Mouse (Mus musculus) forebrain, embryonic 13.5 days (tissue): ENCODE measurements around the gene Vmn1r87. TPM values are rescaled to one million over a fixed set of nuclear protein-coding genes. Genes with fewer than 3 reads are reported as not detected.
"Not testable (repeated sequence)": the region's sequence is repeated elsewhere in the genome, so short reads cannot be mapped to it uniquely, and the experiment has no call there.

Source experiments
- ATAC-seq: fragments of 200-750 bp; cut with Nextera tagmentation; 2 replicates; pipeline ENCODE4 v1.8.0; 2017
- H3K27ac ChIP-seq: fragments of 300-500 bp; sonication (generic); 2 replicates; pipeline ENCODE4 v1.5.1; 2015; ENCODE audit warnings: inconsistent platforms, mild to moderate bottlenecking, moderate library complexity
- H3K27me3 ChIP-seq: fragments of 300-500 bp; sonication (generic); 2 replicates; pipeline ENCODE4 v1.6.1; 2015; ENCODE audit warnings: mild to moderate bottlenecking, inconsistent platforms
- H3K36me3 ChIP-seq: fragments of 300-500 bp; sonication (generic); 2 replicates; pipeline ENCODE4 v1.6.1; 2015; ENCODE audit warnings: mild to moderate bottlenecking, inconsistent platforms; ENCODE audit not compliant: poor library complexity, severe bottlenecking
- H3K4me1 ChIP-seq: fragments of 300-500 bp; sonication (generic); 2 replicates; pipeline ENCODE4 v1.6.1; 2015; ENCODE audit warnings: inconsistent platforms
- H3K4me2 ChIP-seq: fragments of 300-500 bp; sonication (generic); 2 replicates; pipeline ENCODE4 v1.6.1; 2015; ENCODE audit warnings: inconsistent platforms, mild to moderate bottlenecking, moderate library complexity
- H3K4me3 ChIP-seq: fragments of 300-500 bp; sonication (generic); 2 replicates; pipeline ENCODE4 v1.5.1; 2015; ENCODE audit warnings: mild to moderate bottlenecking, inconsistent platforms
- H3K9ac ChIP-seq: fragments of 300-500 bp; sonication (generic); 2 replicates; pipeline ENCODE4 v1.6.1; 2015; ENCODE audit warnings: mild to moderate bottlenecking, inconsistent platforms
- H3K9me3 ChIP-seq: fragments of 300-500 bp; sonication (generic); replicated peaks from 2 replicates; pipeline ENCODE4 v1.6.1; 2016; ENCODE audit warnings: inconsistent platforms
- WGBS: fragments of 180-500 bp; shearing (Covaris S2); methylation state at CpG from one replicate; pipeline ENCODE4 v1.1.7; 2015; 5-methylcytosine and 5-hydroxymethylcytosine counted together
- polyA plus RNA-seq: library from polyadenylated mRNA; unstranded; fragments of >200 nt; fragmentation: Nextera tagmentation; extraction: Ambion mirVana; gene quantifications from 2 replicates; pipeline ENCODE4 v1.2.1, GENCODE M21; 2015

Gene Vmn1r87
- not detected in 2 replicates for polyA plus RNA-seq

DNA sequence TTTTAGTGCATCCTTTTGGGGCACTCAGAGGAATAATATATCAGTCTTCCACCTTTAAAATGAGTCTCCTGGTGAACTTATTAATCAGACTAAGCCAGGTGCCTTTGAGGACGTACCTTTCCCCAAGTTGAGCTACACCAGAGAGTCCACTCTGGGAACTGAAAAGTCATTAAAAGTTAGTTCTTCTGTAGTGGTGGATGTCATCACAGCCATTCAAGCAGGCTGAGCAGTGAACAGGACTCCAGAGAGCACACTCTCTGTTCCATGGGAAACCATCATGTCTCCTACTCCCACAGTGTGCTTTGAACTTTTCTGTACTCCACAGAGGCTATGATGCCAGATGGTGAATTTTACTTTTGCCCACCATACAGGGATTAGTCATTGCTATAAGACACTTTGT lies at the start of gene Vmn1r87:
Vmn1r87 (minus strand) TSS at position 101 of the 400 bp plus-strand sequence.
- ATAC-seq = no peak
- no peak within 1 kb of the TSS for H3K4me3 ChIP-seq
- H3K4me1 ChIP-seq = no peaks in the 10 kb centered on the region
- H3K36me3 ChIP-seq = no peaks in the 10 kb centered on the region
- H3K27ac ChIP-seq = no peak within 1 kb of the TSS
- H3K9me3 ChIP-seq = no peaks in the 10 kb centered on the region
- 94% methylated on average over 1 of the region's 1 CpGs for WGBS
- H3K27me3 ChIP-seq = no peaks in the 10 kb centered on the region
- H3K9ac ChIP-seq = no peak within 1 kb of the TSS
- H3K4me2 ChIP-seq = no peak within 1 kb of the TSS

DNA sequence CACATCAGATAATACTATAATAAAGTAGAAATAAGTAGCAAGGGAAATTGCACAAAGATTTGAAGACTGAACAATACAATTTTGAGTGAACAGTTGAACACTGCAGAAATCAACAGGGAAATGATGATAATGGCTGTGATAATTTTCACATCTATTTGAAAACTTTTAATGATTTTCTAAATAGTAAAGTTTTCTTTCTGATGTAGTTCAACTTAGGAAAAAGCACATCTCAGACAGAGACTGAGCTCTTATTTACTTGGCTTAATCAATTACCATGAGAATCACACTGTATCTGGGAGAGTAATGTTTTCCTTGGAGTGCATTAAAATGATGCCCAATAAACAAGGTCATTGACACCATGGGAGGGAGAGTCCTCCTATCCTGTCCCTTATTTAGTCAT lies 19.3 kb upstream of the Vmn1r87 start, which contains the start of gene Vmn1r88:
Vmn1r88 (plus strand) TSS at position 301 of the 400 bp plus-strand sequence.
- Histone ChIP-seq H3K27ac (no peak within 1 kb of the TSS), H3K9ac (no peak within 1 kb of the TSS), H3K27me3 (no peaks in the 10 kb centered on the region), H3K4me3 (no peak within 1 kb of the TSS), H3K9me3 (no peaks in the 10 kb centered on the region; the same call in 1 of the 2 replicates), H3K36me3 (no peaks in the 10 kb centered on the region), H3K4me2 (no peak within 1 kb of the TSS), H3K4me1 (no peaks in the 10 kb centered on the region)
- ATAC-seq = no peak

DNA sequence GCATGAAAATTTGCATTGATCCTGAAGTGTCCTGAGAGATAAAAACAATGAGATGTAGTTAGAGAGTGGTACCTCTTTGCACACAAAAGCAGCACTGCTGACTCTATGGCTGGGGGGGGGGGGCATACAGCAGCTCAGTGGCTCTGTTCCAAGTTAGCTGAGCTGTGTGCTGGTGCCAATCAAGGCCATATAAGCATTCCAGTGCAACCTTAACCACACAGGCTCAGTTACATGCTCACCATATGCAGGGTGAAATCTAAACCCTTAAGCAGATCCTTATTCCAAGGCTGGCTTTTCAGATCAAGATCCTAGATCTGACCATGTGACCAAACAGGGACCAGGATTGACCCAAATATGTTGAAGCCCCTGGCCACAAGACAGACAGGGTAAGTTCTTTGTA lies 2.6 kb downstream of the Vmn1r87 start:
- ATAC-seq = no peak
- Histone ChIP-seq H3K27me3 (no peaks in the 10 kb centered on the region), H3K36me3 (no peaks in the 10 kb centered on the region), H3K4me3 (no peak overlapping the region), H3K27ac (no peak overlapping the region), H3K9me3 (no peaks in the 10 kb centered on the region), H3K4me1 (no peaks in the 10 kb centered on the region), H3K9ac (no peak overlapping the region), H3K4me2 (no peak overlapping the region)

GRCm38 (mm10) chr7:13131856-13132255 lies 8.1 kb downstream of the Vmn1r87 start:
- H3K4me1 ChIP-seq = no peaks in the 10 kb centered on the region
- WGBS = 90% methylated on average over 2 of the region's 2 CpGs
- H3K27ac ChIP-seq = no peak overlapping the region
- H3K9ac ChIP-seq = no peak overlapping the region
- H3K4me3 ChIP-seq = no peak overlapping the region
- H3K9me3 ChIP-seq = no peaks in the 10 kb centered on the region
- H3K27me3 ChIP-seq = no peaks in the 10 kb centered on the region
- H3K4me2 ChIP-seq = no peak overlapping the region
- no peaks in the 10 kb centered on the region for H3K36me3 ChIP-seq
- no peak for ATAC-seq

DNA sequence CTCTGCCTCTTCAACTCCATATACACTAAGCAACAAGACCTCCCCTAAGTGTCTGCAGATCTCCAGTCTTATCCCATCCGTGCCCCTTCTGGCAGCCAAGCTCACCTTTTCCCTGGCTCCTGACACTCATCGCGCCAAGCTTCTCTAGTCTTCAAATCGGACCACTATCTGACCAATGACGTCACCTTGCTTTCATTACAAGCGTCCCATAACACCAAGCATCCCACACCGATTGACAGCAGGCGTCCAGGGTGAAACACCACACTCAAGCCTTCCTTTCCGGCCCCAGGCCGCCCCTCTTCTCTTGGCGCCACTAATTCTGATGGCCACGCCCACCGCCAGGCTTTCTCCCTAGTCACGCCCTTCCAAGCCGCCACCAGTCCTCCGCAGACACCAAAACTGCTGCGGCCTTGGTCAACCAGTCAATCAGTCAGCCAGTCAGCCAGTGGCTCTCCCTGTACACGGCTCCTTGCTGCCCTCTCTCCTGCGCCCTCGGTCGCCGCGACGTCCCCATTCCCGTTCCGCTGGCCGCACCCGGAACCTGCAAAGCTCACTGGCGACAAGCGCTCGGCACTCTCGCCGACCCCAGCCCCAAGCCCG lies 16.3 kb downstream of the Vmn1r87 start:
- H3K9ac ChIP-seq, H3K9me3 ChIP-seq, H3K27ac ChIP-seq, H3K36me3 ChIP-seq, H3K27me3 ChIP-seq, H3K4me1 ChIP-seq: not testable (repeated sequence)
- H3K4me2 ChIP-seq = peak overlapping the region; percentile 51
- ATAC-seq = peak; percentile 87
- WGBS = under 1% methylated on average over 22 of the region's 34 CpGs
- peak overlapping the region; percentile 26 for H3K4me3 ChIP-seq

DNA sequence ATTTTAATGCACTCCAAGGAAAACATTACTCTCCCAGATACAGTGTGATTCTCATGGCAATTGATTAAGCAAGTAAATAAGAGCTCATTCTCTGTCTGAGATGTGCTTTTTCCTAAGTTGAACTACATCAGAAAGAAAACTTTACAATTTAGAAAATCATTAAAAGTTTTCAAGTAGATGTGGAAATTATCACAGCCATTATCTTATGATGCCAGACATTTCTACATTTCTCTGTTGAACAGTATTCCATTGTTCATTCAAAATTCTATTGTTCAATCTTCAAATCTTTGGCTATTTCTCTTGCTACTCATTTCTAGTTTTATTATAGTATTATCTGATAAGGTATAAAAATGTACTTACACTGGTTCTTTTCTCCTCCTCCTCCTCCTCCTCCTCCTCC lies 20.1 kb downstream of the Vmn1r87 start, which contains the start of gene Vmn1r86:
Vmn1r86 (minus strand) TSS at position 101 of the 400 bp plus-strand sequence.
- Histone ChIP-seq H3K9ac (no peak within 1 kb of the TSS), H3K4me3 (no peak within 1 kb of the TSS), H3K9me3 (no peaks in the 10 kb centered on the region), H3K4me2 (no peak within 1 kb of the TSS), H3K36me3 (no peaks in the 10 kb centered on the region), H3K27me3 (no peaks in the 10 kb centered on the region), H3K4me1 (no peaks in the 10 kb centered on the region), H3K27ac (no peak within 1 kb of the TSS)
- ATAC-seq = no peak

DNA sequence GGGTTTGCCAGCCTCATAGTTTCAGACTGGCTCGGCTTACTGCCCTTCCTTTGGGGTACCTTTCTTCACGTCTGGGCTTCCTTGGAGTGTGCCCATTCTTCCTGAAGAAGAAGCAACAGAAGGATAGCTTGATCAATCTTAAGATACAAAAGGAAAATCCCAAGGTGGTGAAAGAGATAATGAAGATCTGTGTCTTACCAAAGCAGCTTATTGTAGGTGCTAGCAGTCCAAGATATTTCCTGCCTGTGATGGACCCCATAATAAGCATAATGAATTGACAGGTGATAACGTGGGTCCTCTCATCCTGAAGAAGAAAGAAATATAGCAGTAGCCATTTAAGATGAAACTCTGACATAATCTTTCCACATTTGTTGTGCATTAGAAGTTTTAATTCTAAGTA lies 44.9 kb downstream of the Vmn1r87 start, which contains the start of gene Vmn1r85:
Vmn1r85 (minus strand) TSS at position 101 of the 400 bp plus-strand sequence.
- no peaks in the 10 kb centered on the region for H3K36me3 ChIP-seq
- no peaks in the 10 kb centered on the region for H3K9me3 ChIP-seq
- no peaks in the 10 kb centered on the region for H3K27me3 ChIP-seq
- no peak for ATAC-seq
- H3K4me1 ChIP-seq = no peaks in the 10 kb centered on the region
- no peak within 1 kb of the TSS for H3K27ac ChIP-seq
- no peak within 1 kb of the TSS for H3K4me3 ChIP-seq
- no peak within 1 kb of the TSS for H3K9ac ChIP-seq
- H3K4me2 ChIP-seq = no peak within 1 kb of the TSS
- 63% methylated on average over 3 of the region's 3 CpGs for WGBS

Other genes with a start within 250 kb of the Vmn1r87 start
- 11.8 and 13.6 TPM in 2 replicates for gene Zscan22, start 242.3 kb downstream of the Vmn1r87 start, polyA plus RNA-seq
- 820 and 824 TPM in 2 replicates for gene Rps5, start 217.9 kb downstream of the Vmn1r87 start, polyA plus RNA-seq
- 0.74 and 0.78 TPM in 2 replicates for gene Rnf225, start 212.7 kb downstream of the Vmn1r87 start, polyA plus RNA-seq
- gene Zfp324, start 174.3 kb downstream of the Vmn1r87 start, polyA plus RNA-seq = 12.3 and 12.5 TPM in 2 replicates
- 12.7 and 14.5 TPM in 2 replicates for gene Zfp446, start 162.3 kb downstream of the Vmn1r87 start, polyA plus RNA-seq
- 0.12 and 0.53 TPM in 2 replicates for gene Slc27a5, start 142.0 kb downstream of the Vmn1r87 start, polyA plus RNA-seq
- 270 and 289 TPM in 2 replicates for gene Trim28, start 141.0 kb downstream of the Vmn1r87 start, polyA plus RNA-seq
- 32.8 and 37.1 TPM in 2 replicates for gene Zbtb45, start 130.1 kb downstream of the Vmn1r87 start, polyA plus RNA-seq
- gene Chmp2a, start 105.3 kb downstream of the Vmn1r87 start, polyA plus RNA-seq = 164 and 168 TPM in 2 replicates
- gene Ube2m, start 101.9 kb downstream of the Vmn1r87 start, polyA plus RNA-seq = 44.0 and 53.7 TPM in 2 replicates
- 5.1 and 6.0 TPM in 2 replicates for gene Mzf1, start 85.4 kb downstream of the Vmn1r87 start, polyA plus RNA-seq
- gene Vmn1r85, start 45.0 kb downstream of the Vmn1r87 start, polyA plus RNA-seq = not detected in 2 replicates
- gene Vmn1r86, start 20.2 kb downstream of the Vmn1r87 start, polyA plus RNA-seq = not detected in 2 replicates
- gene Vmn1r88, start 19.4 kb upstream of the Vmn1r87 start, polyA plus RNA-seq = not detected in 2 replicates
- gene Vmn1r89, start 72.9 kb upstream of the Vmn1r87 start, polyA plus RNA-seq = not detected in 2 replicates
- 106 and 113 TPM in 2 replicates for gene Lig1, start 137.1 kb upstream of the Vmn1r87 start, polyA plus RNA-seq
- 14.5 and 15.8 TPM in 2 replicates for gene Zswim9, start 138.6 kb upstream of the Vmn1r87 start, polyA plus RNA-seq
- gene Pla2g4c, start 184.5 kb upstream of the Vmn1r87 start, polyA plus RNA-seq = 1.1 and 1.5 TPM in 2 replicates